Mouse (Mus musculus): Measurements from ENCODE around the gene Sh3pxd2a. TPM values are rescaled to one million over a fixed set of nuclear protein-coding genes. Genes with fewer than 3 reads are reported as not detected.

Sh3pxd2a gene
- total RNA-seq, 2 experiments from 2014 or later, result 25.0 to 25.1 TPM

DNA sequence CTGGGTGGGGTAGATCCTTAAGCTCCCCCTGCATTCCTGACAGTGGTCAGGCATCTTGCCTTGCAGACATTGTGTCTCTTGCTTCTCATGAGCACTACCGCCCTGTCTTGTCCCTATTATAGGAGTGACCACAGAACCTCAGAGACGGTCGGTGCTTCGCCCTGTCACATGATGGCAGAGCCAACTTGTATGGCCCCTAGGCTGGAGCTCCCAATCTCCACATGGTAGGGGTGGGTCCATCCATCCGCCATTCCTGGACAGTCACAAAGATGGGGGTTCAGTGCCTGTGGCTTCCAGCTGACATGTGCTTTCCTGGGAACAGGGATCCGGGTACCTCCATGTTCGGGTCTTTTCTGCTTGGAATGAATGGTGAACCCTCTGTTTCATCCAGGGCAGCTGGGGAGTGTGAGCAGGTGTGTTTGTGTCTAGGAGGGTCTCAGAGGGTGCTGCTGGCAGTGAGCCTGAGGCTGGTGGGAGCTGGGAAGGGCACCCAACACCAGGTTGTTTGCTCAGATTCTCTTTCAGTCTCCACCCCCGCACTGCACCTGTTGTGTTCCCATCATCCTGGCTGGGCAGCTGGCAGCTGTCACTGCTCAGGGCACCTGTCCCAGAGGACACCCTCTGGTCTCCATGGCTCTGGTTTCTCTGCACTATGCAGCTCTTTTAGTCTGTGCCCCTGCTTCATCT lies 241.9 kb downstream of the Sh3pxd2a start:
- peak; percentile 64 for DNase-seq
- intact Hi-C loops (cut with DNase I), result no loop called here

DNA sequence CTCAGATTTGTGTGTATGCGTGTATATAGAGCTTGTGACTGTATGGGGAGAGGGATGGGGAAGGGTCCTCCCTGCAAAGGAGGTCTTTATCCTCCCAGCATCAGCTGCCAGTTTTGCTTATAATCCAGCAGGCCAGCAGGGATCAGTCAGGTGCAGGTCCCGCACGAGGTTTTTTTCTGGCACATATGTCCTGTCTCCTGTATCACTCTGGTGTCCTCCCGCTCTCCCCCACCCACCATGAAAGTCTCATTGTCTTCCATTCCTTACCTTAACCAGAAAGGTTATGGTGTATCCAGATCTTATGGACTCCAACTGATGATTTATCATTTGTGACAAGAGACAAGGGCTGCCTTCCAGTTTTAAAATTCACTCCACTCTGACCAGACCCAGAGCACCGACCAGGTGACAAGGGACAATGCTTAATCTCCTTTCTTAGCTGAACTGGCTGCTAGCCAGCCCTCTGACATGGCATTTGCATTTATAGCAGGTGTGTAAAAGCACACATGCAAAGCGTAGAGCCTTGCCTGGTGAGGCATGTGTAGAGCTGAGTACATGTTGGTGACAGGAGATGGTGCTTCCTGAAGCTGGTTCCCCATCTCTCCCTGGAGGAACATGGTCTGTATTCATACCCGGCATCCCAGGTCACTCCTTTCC lies 242.6 kb downstream of the Sh3pxd2a start:
- intact Hi-C loops (cut with DNase I), result no loop called here
- no peak for DNase-seq

DNA sequence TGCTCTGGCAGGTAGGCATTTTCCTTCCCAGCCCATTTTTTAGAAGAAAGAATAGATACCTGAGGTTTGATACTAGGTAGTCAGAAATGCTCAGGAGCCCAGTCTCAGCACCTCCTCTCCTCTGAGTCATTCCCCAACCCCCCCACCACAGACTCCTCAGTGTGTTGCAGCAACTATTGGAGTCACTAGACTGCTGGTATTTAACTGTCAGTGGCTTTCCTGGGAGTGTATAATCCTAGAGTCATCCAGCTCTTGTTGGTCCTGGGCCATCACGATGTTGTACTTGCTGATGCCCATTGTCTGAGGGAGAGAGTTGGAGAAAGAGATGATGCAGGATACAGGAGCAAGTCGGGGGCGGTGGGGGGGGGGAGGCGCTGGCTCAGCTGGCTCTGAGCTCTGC lies 243.2 kb downstream of the Sh3pxd2a start:
- intact Hi-C loops (cut with DNase I), result no loop called here
- DNase-seq, result no peak

DNA sequence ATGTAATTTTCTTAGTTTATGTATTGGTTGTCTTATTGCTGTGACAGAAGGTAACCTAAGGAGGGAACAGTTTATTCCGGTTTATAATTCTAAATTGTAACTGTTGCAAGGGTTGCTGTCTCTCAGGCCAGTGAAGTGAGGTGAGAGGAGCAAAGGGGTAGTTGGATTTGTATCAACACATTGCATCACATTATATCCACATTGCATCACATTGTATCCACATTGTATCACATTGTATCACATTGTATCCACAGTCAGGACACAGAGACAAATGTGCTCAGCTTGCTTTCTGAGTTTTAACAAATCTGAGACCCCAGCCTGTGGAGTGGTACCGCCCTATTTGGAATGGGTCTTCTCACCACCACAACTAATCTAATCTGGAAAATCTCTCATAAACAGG lies 244.0 kb downstream of the Sh3pxd2a start:
- DNase-seq, result no peak

DNA sequence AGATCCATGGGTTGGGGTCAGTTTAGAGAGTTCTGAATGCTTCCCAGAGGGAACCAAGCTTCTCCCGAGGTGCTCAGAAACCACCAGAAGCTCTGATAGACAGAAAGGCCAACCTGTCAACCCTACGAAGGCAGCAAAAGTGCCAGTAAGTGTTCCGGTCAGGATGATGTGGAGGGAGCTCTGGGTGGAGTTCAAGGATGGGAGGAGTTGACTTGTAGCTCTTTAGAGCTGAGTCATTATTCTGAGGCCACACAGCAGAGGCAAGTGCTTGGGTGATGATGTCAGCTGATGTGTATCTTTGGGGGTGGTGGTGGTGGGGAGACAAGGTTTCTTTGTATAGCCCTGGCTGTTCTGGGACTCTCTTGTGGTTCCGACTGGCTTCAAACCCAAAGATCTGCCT lies 244.6 kb downstream of the Sh3pxd2a start:
- no peak for DNase-seq
- intact Hi-C loops (cut with DNase I), result no loop called here

More for the DNA sequence above, 244.0 kb downstream of the Sh3pxd2a start:
- intact Hi-C loops (cut with DNase I), result no loop called here

DNA sequence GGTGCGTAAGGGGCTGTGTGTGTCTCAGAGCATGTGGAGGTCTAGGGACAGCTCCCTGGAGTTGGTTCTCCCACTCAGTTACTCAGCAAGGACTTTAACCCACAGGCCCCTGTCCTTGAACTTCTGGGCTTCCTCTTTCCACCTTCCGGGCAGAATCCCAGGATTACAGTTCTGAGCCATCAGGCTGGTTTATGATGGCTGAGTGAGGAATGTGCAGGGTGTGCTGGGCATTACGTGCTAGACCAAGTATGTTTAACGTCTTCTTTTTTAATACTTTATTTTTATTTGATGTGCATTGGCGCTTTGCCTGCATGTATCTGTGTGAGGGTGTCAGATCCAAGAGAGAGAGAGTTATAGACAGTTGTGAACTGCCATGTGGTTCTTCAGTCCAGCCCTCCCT lies 247.4 kb downstream of the Sh3pxd2a start:
- intact Hi-C loops (cut with DNase I), result no loop called here
- no peak for DNase-seq

DNA sequence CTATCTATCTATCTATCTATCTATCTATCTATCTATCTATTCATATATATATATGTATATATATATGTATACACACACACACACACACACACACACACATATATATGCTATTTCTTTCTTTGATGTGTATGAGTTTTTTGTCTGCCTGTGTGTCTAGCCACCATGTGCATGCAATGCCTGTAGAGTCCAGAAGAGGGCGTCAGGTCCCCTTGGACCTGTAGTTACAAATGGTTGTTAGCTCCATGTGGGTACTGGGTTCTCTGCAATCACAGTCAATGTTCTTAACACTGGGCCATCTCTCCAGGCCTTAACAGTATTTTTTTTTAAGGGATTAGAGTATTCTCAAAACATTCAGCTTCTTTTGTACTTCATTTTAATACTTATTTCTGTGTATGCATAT lies 250.7 kb downstream of the Sh3pxd2a start:
- no peak for DNase-seq
- intact Hi-C loops (cut with DNase I), result no loop called here

DNA sequence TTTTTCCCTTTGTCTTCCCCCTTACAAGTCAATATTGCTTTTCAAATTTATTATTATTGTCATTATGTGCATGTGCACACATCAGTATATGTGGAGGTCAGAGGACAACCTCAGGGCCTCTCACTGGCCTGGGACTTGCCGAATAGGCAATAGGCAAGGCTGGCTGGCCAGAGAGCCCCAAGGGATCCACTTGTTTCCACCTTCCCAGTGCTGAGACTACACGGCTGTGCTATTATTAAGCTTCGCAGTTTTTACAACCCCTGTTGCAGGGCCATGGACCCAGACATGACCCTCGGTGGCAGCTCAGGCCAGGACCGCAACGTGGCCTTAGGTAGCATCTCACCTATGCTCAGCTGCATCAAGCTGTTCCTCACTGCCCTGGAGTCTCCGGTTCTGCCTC lies 251.8 kb downstream of the Sh3pxd2a start:
- intact Hi-C loops (cut with DNase I), result no loop called here
- no peak for DNase-seq

DNA sequence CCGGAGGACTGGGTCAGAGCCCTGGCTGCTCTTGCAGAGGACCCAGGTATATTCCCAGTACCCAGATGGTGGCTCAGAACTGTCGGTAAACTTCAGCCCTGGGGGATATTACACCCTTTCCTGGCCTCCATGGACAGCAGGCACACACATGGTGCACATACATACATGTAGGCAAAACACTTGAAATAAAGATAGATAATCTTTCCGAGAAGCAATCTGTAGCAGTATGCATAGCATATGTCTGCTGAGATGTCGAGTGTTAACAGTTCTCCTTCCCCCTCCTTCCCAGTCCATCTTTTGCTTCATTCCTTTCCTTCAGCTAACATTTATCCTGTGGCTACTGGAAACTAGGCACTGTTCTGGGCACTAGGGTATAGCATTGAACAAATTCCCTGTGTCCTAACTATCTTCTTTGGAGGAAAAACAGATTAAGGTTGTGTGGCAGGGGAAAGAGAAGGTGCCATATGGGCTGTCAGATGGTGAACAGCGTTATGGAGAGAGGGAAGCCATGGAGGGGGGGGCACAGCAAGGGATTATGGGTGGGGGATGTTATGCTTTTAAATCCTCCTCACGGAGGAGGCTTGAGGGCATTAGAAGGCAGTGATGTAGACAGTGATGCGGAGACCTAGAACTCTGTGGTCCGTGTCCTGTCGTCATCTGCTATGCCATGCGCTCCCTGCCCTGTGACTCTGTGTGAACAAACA lies 252.4 kb downstream of the Sh3pxd2a start:
- intact Hi-C loops (cut with DNase I), result no loop called here
- peak; percentile 74 for DNase-seq

DNA sequence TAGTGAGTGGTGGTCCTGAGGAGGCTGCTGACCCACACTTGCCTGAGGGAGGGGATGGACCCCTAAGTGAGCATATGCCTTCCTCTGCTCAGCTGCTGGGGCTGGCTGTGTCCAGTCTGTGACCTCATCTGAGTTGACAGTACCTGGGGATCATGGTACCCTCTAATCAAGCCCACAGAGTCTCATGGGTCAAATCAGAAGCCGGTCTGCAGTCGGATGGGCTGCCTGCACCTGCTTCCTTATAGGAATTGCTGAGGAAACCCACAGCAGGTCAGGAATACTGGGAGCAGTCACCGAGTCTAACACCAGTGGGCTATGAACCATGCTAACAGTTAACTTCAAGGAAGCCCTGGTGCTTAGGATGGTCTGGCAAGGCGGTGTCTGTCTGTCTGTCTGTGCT lies 253.8 kb downstream of the Sh3pxd2a start:
- no peak for DNase-seq

More for the DNA sequence above, 253.8 kb downstream of the Sh3pxd2a start:
- intact Hi-C loops (cut with DNase I), result no loop called here

Small RNA genes within 50 kb of the gene (microRNA-seq; reads per million reads assigned to microRNA genes)
- not detected for gene Mir6995

Other genes with a start within 250 kb of the Sh3pxd2a start
- 10 to 100 TPM; 28.2 to 30.4 TPM for gene Stn1, start 73.1 kb upstream of the Sh3pxd2a start, total RNA-seq (2021)
- gene Slk, start 115.3 kb upstream of the Sh3pxd2a start, total RNA-seq (2021), result 10 to 100 TPM; 28.6 to 31.7 TPM
- gene Col17a1, start 227.7 kb upstream of the Sh3pxd2a start, total RNA-seq (2021), result under 1 TPM; 0.18 to 0.48 TPM